Mouse (Mus musculus): ENCODE measurements around the gene St6galnac3. TPM values are rescaled to one million over a fixed set of nuclear protein-coding genes. Genes with fewer than 3 reads are reported as not detected.
A peak's percentile ranks its signal among the peaks of the same experiment; 100 is the strongest.

St6galnac3 gene
- polyA plus RNA-seq, 1 experiment: 13.6 TPM

DNA sequence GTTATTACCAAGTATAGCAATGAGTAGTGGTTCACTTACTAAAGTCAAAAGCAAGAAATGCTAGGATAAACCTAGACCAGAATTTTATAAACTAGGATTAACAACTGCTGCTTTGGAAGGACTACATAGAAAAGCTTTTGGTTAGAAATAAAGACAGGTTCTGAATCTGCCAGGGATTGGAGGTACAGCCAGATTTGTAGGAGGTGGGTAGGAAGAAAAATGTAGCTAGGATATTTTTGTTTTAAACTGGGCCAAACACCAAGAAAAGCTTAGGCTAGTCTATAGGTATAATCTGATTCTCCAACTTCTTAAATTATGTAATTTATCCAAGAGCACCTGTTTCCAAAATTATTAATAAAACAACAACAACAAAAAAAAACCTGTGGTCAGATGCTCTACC lies 3.6 kb upstream of the St6galnac3 start:
- Histone ChIP-seq H3K27ac (ENCODE audit: control insufficient read depth, insufficient read depth, low read depth, low read length, poor library complexity) (no peak overlapping the region), H3K4me1 (ENCODE audit: control insufficient read depth, insufficient read depth, low read length) (peaks cover 4% of the 10 kb centered on the region; the same call in 1 of the 2 replicates), H3K4me3 (replicated peaks; ENCODE audit: control insufficient read depth, low read depth, low read length) (no peak overlapping the region)
- no peak for TF ChIP-seq POLR2A (IDR thresholded peaks at IDR 0.05; ENCODE audit: borderline replicate concordance, control insufficient read depth, low read depth, low read length)

- Histone ChIP-seq H3K27ac (ENCODE audit: control insufficient read depth, insufficient read depth, low read depth, low read length, poor library complexity) (0 out of 2 replicates have a peak overlapping the region, but pooled peaks have one; percentile 5), H3K4me3 (replicated peaks; ENCODE audit: control insufficient read depth, low read depth, low read length) (peak overlapping the region; percentile 41)
Measured at GRCm38 (mm10) chr3:153723467-153724079, 1.4 kb downstream of the St6galnac3 start.

DNA sequence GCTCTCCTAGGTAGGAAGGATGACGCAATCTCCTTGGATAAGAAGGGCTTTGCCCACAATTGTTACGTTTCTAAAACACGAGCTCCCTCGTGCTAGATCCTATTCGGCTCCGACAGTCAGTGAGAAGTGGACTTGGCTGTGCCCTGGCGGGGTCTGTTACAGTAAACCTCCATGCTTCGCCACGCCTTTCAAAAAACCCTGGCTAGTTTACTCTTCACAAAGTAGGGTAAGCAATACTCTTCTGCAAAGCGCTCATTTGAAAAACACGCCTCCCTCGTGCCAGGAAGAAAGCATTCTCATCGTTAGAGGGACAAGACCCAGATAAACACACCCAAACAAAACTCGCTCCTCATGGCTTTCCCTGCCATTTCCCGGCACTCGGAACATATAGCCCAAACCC lies 3.4 kb downstream of the St6galnac3 start:
- Histone ChIP-seq H3K4me3 (replicated peaks; ENCODE audit: control insufficient read depth, low read depth, low read length) (no peak overlapping the region), H3K4me1 (ENCODE audit: control insufficient read depth, insufficient read depth, low read length) (peaks cover 8% of the 10 kb centered on the region), H3K27ac (ENCODE audit: control insufficient read depth, insufficient read depth, low read depth, low read length, poor library complexity) (no peak overlapping the region)
- TF ChIP-seq POLR2A (IDR thresholded peaks at IDR 0.05; ENCODE audit: borderline replicate concordance, control insufficient read depth, low read depth, low read length) (no peak), CTCF (IDR thresholded peaks at IDR 0.05; ENCODE audit: control insufficient read depth, insufficient read depth, low read length) (no peak)
- WGBS: 74% methylated on average over 16 of the region's 16 CpGs

More at GRCm38 (mm10) chr3:153723467-153724079, 1.4 kb downstream of the St6galnac3 start:
- 50% methylated on average over 9 of the region's 9 CpGs for WGBS
- TF ChIP-seq CTCF (IDR thresholded peaks at IDR 0.05; ENCODE audit: control insufficient read depth, insufficient read depth, low read length): no peak
- no peak for TF ChIP-seq POLR2A (IDR thresholded peaks at IDR 0.05; ENCODE audit: borderline replicate concordance, control insufficient read depth, low read depth, low read length)
- H3K4me1 ChIP-seq (ENCODE audit: control insufficient read depth, insufficient read depth, low read length): peaks cover 8% of the 10 kb centered on the region

- TF ChIP-seq POLR2A (IDR thresholded peaks at IDR 0.05; ENCODE audit: borderline replicate concordance, control insufficient read depth, low read depth, low read length) (no peak), CTCF (IDR thresholded peaks at IDR 0.05; ENCODE audit: control insufficient read depth, insufficient read depth, low read length) (no peak)
- Histone ChIP-seq H3K27ac (ENCODE audit: control insufficient read depth, insufficient read depth, low read depth, low read length, poor library complexity) (no peak overlapping the region), H3K4me3 (replicated peaks; ENCODE audit: control insufficient read depth, low read depth, low read length) (no peak overlapping the region), H3K4me1 (ENCODE audit: control insufficient read depth, insufficient read depth, low read length) (peaks cover 8% of the 10 kb centered on the region)
- 9% methylated on average over 4 of the region's 4 CpGs for WGBS
Measured at GRCm38 (mm10) chr3:153720922-153721321, 4.1 kb downstream of the St6galnac3 start.

GRCm38 (mm10) chr3:153720296-153720695 lies 4.7 kb downstream of the St6galnac3 start:
- Histone ChIP-seq H3K4me1 (ENCODE audit: control insufficient read depth, insufficient read depth, low read length) (peaks cover 8% of the 10 kb centered on the region), H3K27ac (ENCODE audit: control insufficient read depth, insufficient read depth, low read depth, low read length, poor library complexity) (no peak overlapping the region), H3K4me3 (replicated peaks; ENCODE audit: control insufficient read depth, low read depth, low read length) (no peak overlapping the region)
- 13% methylated on average over 3 of the region's 3 CpGs for WGBS
- TF ChIP-seq POLR2A (IDR thresholded peaks at IDR 0.05; ENCODE audit: borderline replicate concordance, control insufficient read depth, low read depth, low read length) (no peak), CTCF (IDR thresholded peaks at IDR 0.05; ENCODE audit: control insufficient read depth, insufficient read depth, low read length) (no peak)

DNA sequence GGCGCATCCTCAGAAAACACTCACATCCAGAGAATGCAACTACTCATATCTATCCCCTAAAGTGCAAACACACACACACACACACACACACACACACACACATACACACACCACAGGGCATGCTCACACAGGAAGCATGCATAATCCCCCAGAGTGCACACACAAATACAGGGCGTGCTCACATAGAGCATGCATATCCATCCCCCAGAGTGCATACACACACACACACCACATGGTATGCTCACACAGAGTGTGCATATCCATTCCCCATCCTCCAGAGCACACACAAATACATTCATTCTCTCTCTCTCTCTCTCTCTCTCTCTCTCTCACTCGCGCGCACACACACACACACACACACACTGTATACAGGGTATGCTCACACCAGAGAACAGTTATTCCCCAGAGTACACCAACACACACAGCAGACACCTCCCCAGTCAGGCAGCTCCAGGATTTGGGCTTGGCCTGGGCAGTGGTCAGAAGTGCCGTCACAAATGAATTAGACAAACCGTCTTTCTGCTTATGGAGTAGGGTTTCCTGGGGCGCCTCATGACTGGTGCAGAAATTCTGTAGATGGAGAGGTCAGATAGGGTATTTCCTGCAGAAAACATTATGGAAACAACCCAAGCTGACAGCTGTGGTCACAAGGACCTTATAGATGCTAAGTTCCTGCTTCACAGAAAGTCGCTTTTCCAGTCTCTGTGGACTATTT lies 5.6 kb downstream of the St6galnac3 start:
- 47% methylated on average over 9 of the region's 9 CpGs for WGBS
- Histone ChIP-seq H3K4me3 (replicated peaks; ENCODE audit: control insufficient read depth, low read depth, low read length) (no peak overlapping the region), H3K4me1 (ENCODE audit: control insufficient read depth, insufficient read depth, low read length) (peaks cover 8% of the 10 kb centered on the region), H3K27ac (ENCODE audit: control insufficient read depth, insufficient read depth, low read depth, low read length, poor library complexity) (no peak overlapping the region)
- TF ChIP-seq POLR2A (IDR thresholded peaks at IDR 0.05; ENCODE audit: borderline replicate concordance, control insufficient read depth, low read depth, low read length): no peak
- no peak for TF ChIP-seq CTCF (IDR thresholded peaks at IDR 0.05; ENCODE audit: control insufficient read depth, insufficient read depth, low read length)

DNA sequence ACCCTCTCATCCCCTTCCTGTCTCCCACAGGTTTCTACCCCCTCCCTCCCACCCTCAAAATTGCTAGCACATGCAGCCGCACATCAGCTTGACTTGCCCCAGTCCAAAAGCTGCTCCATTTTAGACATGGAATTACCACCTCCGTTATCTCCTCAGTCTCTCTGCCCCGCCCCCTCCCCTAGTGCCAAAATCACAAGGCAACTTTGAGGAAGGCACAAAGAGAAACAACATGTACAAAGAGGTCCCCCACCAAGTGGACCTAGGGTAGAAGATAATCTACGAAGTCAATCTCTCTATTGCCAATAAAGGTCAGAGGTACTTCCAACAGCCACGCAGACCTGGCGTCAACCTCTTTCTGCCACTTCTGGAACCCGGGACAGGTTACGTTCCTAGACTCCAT lies 6.2 kb downstream of the St6galnac3 start:
- H3K4me3 ChIP-seq (replicated peaks; ENCODE audit: control insufficient read depth, low read depth, low read length): no peak overlapping the region
- no peak overlapping the region for H3K27ac ChIP-seq (ENCODE audit: control insufficient read depth, insufficient read depth, low read depth, low read length, poor library complexity)
- 58% methylated on average over 8 of the region's 8 CpGs for WGBS
- no peak for TF ChIP-seq CTCF (IDR thresholded peaks at IDR 0.05; ENCODE audit: control insufficient read depth, insufficient read depth, low read length)
- TF ChIP-seq POLR2A (IDR thresholded peaks at IDR 0.05; ENCODE audit: borderline replicate concordance, control insufficient read depth, low read depth, low read length): no peak
- H3K4me1 ChIP-seq (ENCODE audit: control insufficient read depth, insufficient read depth, low read length): peaks cover 8% of the 10 kb centered on the region

DNA sequence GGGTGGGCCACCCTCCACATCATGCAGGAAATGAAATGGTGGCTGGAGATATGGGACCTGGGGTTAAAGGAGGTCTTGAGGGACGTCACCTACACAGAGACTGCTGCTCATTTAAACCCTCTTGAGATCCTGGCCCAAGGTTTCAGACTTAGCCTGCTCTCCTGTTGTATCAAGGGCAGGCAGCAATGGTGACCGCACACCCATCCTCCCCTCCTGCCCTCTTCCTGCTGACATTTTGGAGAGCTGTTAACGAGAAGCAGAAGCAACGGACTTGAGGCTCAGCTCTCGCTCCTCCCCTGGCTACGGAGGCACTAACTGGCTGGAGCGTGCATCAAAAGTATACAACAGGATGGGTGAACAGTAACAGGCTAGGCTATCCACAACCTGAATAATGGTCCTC lies 7.2 kb downstream of the St6galnac3 start:
- H3K27ac ChIP-seq (ENCODE audit: control insufficient read depth, insufficient read depth, low read depth, low read length, poor library complexity): no peak overlapping the region
- H3K4me3 ChIP-seq (replicated peaks; ENCODE audit: control insufficient read depth, low read depth, low read length): no peak overlapping the region
- TF ChIP-seq POLR2A (IDR thresholded peaks at IDR 0.05; ENCODE audit: borderline replicate concordance, control insufficient read depth, low read depth, low read length) (no peak), CTCF (IDR thresholded peaks at IDR 0.05; ENCODE audit: control insufficient read depth, insufficient read depth, low read length) (no peak)
- 25% methylated on average over 7 of the region's 7 CpGs for WGBS
- H3K4me1 ChIP-seq (ENCODE audit: control insufficient read depth, insufficient read depth, low read length): peaks cover 6% of the 10 kb centered on the region

All from bone marrow, adult 2 months (tissue).